Mouse (Mus musculus): ENCODE data around the gene Tssc4. TPM values are rescaled to one million over a fixed set of nuclear protein-coding genes. Genes with fewer than 3 reads are reported as not detected.

Tssc4 gene
- total and polyA plus RNA-seq, 3 experiments, result 75.6 to 76.9 TPM; not detected in 1

GRCm38 (mm10) chr7:143094592-143095553 lies 25.8 kb downstream of the Tssc4 start, which contains the start of gene Trpm5:
Gene Trpm5 (minus strand): TSS chr7:143094642.
- H3K9ac ChIP-seq (ENCODE audit: control insufficient read depth, low read depth, low read length, poor library complexity, severe bottlenecking), result no peak within 1 kb of the TSS
- no peaks in the 10 kb centered on the region for H3K9me3 ChIP-seq (replicated peaks; ENCODE audit: insufficient read depth, low read length)
- H3K27ac ChIP-seq (ENCODE audit: control insufficient read depth, low read depth, low read length), result no peak within 1 kb of the TSS
- H3K27me3 ChIP-seq (ENCODE audit: control insufficient read depth in 1 of 2, insufficient read depth in 2 of 2, low read length in 2 of 2), result peaks cover 0 to 2% of the 10 kb centered on the region in 2 experiments; a peak in 2 of 4 replicates
- no peak within 1 kb of the TSS for H3K4me3 ChIP-seq (ENCODE audit: control insufficient read depth in 1 of 2, insufficient read depth in 1 of 2, low read depth in 2 of 2, low read length in 2 of 2)
- H3K79me2 ChIP-seq (ENCODE audit: control insufficient read depth, insufficient read depth, low read length, poor library complexity), result no peaks in the 10 kb centered on the region
- no peaks in the 10 kb centered on the region; a peak in 1 of 4 replicates for H3K36me3 ChIP-seq (ENCODE audit: control insufficient read depth in 1 of 2, insufficient read depth in 2 of 2, low read length in 2 of 2)
- H3K4me1 ChIP-seq (ENCODE audit: control insufficient read depth in 1 of 2, insufficient read depth in 2 of 2, low read length in 2 of 2), result peaks cover 0 to under 1% of the 10 kb centered on the region in 2 experiments; a peak in 2 of 4 replicates
- peak; percentile 64 for DNase-seq (ENCODE audit: low read depth, low spot score)
- TF ChIP-seq MXI1 (IDR thresholded peaks at IDR 0.05; ENCODE audit: low read depth, low read length), result no peak
- no peak for TF ChIP-seq RCOR1 (IDR thresholded peaks at IDR 0.05; ENCODE audit: low read depth, low read length)
- TF ChIP-seq NRF1 (IDR thresholded peaks at IDR 0.05; ENCODE audit: insufficient read depth, low read depth, low read length, poor library complexity, severe bottlenecking), result no peak
- TF ChIP-seq E2F4 (IDR thresholded peaks at IDR 0.05; ENCODE audit: borderline replicate concordance, low read depth, low read length), result no peak
- no peak for TF ChIP-seq ZMIZ1 (IDR thresholded peaks at IDR 0.05; ENCODE audit: low read depth, low read length)
- no peak for TF ChIP-seq NELFE (IDR thresholded peaks at IDR 0.05; ENCODE audit: low read depth, low read length)
- no peak for TF ChIP-seq POLR2AphosphoS5 (IDR thresholded peaks at IDR 0.05; ENCODE audit: borderline replicate concordance, low read depth, low read length)
- TF ChIP-seq MAFK (IDR thresholded peaks at IDR 0.05; ENCODE audit: borderline replicate concordance, low read depth, low read length), result no peak
- no peak for TF ChIP-seq ETS1 (IDR thresholded peaks at IDR 0.05; ENCODE audit: low read depth, low read length)
- no peak for TF ChIP-seq CHD1 (IDR thresholded peaks at IDR 0.05; ENCODE audit: low read depth, low read length)
- TF ChIP-seq MYC (IDR thresholded peaks at IDR 0.05; ENCODE audit: low read depth, low read length), result no peak
- no peak for TF ChIP-seq TCF12 (IDR thresholded peaks at IDR 0.05; ENCODE audit: low read depth, low read length)
- TF ChIP-seq CTCF (IDR thresholded peaks at IDR 0.05 in 2 of 3, conservative IDR thresholded peaks at IDR 0.05 in 1 of 3; ENCODE audit: control insufficient read depth in 1 of 3, insufficient read depth in 1 of 3, low read depth in 2 of 3, low read length in 3 of 3, poor library complexity in 1 of 3, severe bottlenecking in 1 of 3), result peak; percentile 88 to 96 (median 95)
- no peak for TF ChIP-seq TAL1 (IDR thresholded peaks at IDR 0.05; ENCODE audit: low read length)
- no peak for TF ChIP-seq UBTF (IDR thresholded peaks at IDR 0.05; ENCODE audit: borderline replicate concordance, insufficient read depth, low read depth, low read length)
- TF ChIP-seq RAD21 (IDR thresholded peaks at IDR 0.05; ENCODE audit: low read depth, low read length), result peak; percentile 93
- no peak for TF ChIP-seq KAT2A (conservative IDR thresholded peaks at IDR 0.05; ENCODE audit: low read depth, low read length)
- TF ChIP-seq USF1 (IDR thresholded peaks at IDR 0.05; ENCODE audit: low read depth, low read length), result no peak
- peak; percentile 85 for TF ChIP-seq ZC3H11A (IDR thresholded peaks at IDR 0.05; ENCODE audit: low read depth, low read length)
- no peak for TF ChIP-seq ELF1 (IDR thresholded peaks at IDR 0.05; ENCODE audit: low read depth, low read length)
- TF ChIP-seq SMC3 (IDR thresholded peaks at IDR 0.05; ENCODE audit: low read depth, low read length), result peak; percentile 94
- TF ChIP-seq TBP (IDR thresholded peaks at IDR 0.05; ENCODE audit: low read depth, low read length), result no peak
- TF ChIP-seq USF2 (IDR thresholded peaks at IDR 0.05; ENCODE audit: borderline replicate concordance in 1 of 2, insufficient read depth in 1 of 2, low read depth in 1 of 2, low read length in 2 of 2), result no peak
- no peak for TF ChIP-seq POLR2A (IDR thresholded peaks at IDR 0.05; ENCODE audit: control insufficient read depth in 1 of 2, insufficient read depth in 1 of 2, low read depth in 1 of 2, low read length in 2 of 2, poor library complexity in 1 of 2)
- no peak for TF ChIP-seq POLR2AphosphoS2 (IDR thresholded peaks at IDR 0.05; ENCODE audit: low read length)
- TF ChIP-seq EP300 (IDR thresholded peaks at IDR 0.05; ENCODE audit: low read depth in 1 of 2, low read length in 2 of 2), result no peak
- no peak for TF ChIP-seq GABPA (IDR thresholded peaks at IDR 0.05; ENCODE audit: low read depth, low read length)
- no peak for TF ChIP-seq HCFC1 (IDR thresholded peaks at IDR 0.05; ENCODE audit: low read depth, low read length)
- TF ChIP-seq MYB (IDR thresholded peaks at IDR 0.05; ENCODE audit: low read depth, low read length), result no peak
- no peak for TF ChIP-seq MEF2A (IDR thresholded peaks at IDR 0.05; ENCODE audit: extremely low read depth, insufficient replicate concordance, low read depth, low read length, poor library complexity, severe bottlenecking)
- TF ChIP-seq ZNF384 (IDR thresholded peaks at IDR 0.05; ENCODE audit: low read depth, low read length), result no peak
- no peak for TF ChIP-seq MAX (IDR thresholded peaks at IDR 0.05; ENCODE audit: low read length)
- peak; percentile 33; the same call in 1 of the 2 replicates for TF ChIP-seq SIN3A (IDR thresholded peaks at IDR 0.05; ENCODE audit: low read length)
- no peak for TF ChIP-seq BHLHE40 (IDR thresholded peaks at IDR 0.05; ENCODE audit: borderline replicate concordance, low read depth, low read length)
- peak; percentile 51; the same call in 1 of the 2 replicates for TF ChIP-seq MAZ (IDR thresholded peaks at IDR 0.05; ENCODE audit: low read depth, low read length)

Data from MEL (cell line).